ENCODE assay signal across 27 mouse cellular contexts in genomic region chrX:69373341-69373740, GRCm38 (mm10). TPM values are rescaled to one million over a fixed set of nuclear protein-coding genes. Genes with fewer than 3 reads are reported as not detected.
DNase-seq lines count a peak whose midpoint lies in the region; ATAC-seq and TF ChIP-seq lines count a peak whose summit lies in the region.
"Had no signal": no experiment of that assay in that cellular context is flagged by ENCODE, and none has a peak within 500 bp of the region (broad histone marks: within the 10 kb centered on the region; RNA-seq: fewer than 3 reads in every experiment).

No protein-coding gene starts in this region.

- peak; percentile 39; the same call in 1 of the 2 replicates for ATAC-seq in limb, embryonic 11.5 days (ENCODE audit: insufficient number of reproducible peaks, low FRiP score, low TSS enrichment, low read depth)
- no peak for ATAC-seq in limb, embryonic 14.5 days (ENCODE audit: low FRiP score, low read depth)
- ATAC-seq in heart, embryonic 11.5 days (replicated peaks; ENCODE audit: insufficient number of reproducible peaks, low FRiP score, low TSS enrichment): no peak
- ATAC-seq: activated CD4-positive, CD25-positive, alpha-beta regulatory T cell, adult 4 months; forebrain, embryonic 15.5 days; hindbrain, postnatal 0 days; inflammation-experienced regulatory T-cells, adult 6 months; intestine, embryonic 16.5 days had no signal

- no peaks in the 10 kb centered on the region for H3K9me3 ChIP-seq in limb, embryonic 11.5 days (ENCODE audit: control insufficient read depth, low read length)
- H3K9me3 ChIP-seq in limb, embryonic 10.5 days (replicated peaks): no peaks in the 10 kb centered on the region
- H3K9me3 ChIP-seq in limb, embryonic 14.5 days (ENCODE audit: control insufficient read depth, low read length): no peaks in the 10 kb centered on the region
- no peaks in the 10 kb centered on the region for H3K9me3 ChIP-seq in heart, embryonic 11.5 days (replicated peaks; ENCODE audit: control insufficient read depth, low read length)
- H3K9me3 ChIP-seq: embryonic facial prominence, embryonic 13.5 days; forebrain, embryonic 12.5 days; forebrain, embryonic 15.5 days; heart, embryonic 12.5 days; heart, embryonic 15.5 days had no signal

- no peaks in the 10 kb centered on the region for H3K4me1 ChIP-seq in limb, embryonic 11.5 days (ENCODE audit: control insufficient read depth, insufficient read depth, low read length)
- peaks cover 32% of the 10 kb centered on the region for H3K4me1 ChIP-seq in limb, embryonic 10.5 days
- H3K4me1 ChIP-seq in limb, embryonic 14.5 days (ENCODE audit: control insufficient read depth, insufficient read depth, low read length): no peaks in the 10 kb centered on the region
- H3K4me1 ChIP-seq in heart, embryonic 11.5 days (ENCODE audit: control insufficient read depth, insufficient read depth, low read length): no peaks in the 10 kb centered on the region
- H3K4me1 ChIP-seq: embryonic facial prominence, embryonic 13.5 days; forebrain, embryonic 12.5 days; forebrain, embryonic 15.5 days; heart, embryonic 12.5 days; heart, embryonic 15.5 days had no signal

- H3K27ac ChIP-seq in limb, embryonic 11.5 days (replicated peaks; ENCODE audit: low read depth, low read length): no peak overlapping the region
- no peak overlapping the region for H3K27ac ChIP-seq in limb, embryonic 10.5 days
- no peak overlapping the region for H3K27ac ChIP-seq in limb, embryonic 14.5 days (replicated peaks; ENCODE audit: low read depth, low read length)
- H3K27ac ChIP-seq in heart, embryonic 11.5 days (ENCODE audit: low read depth, low read length): no peak overlapping the region
- H3K27ac ChIP-seq: embryonic facial prominence, embryonic 13.5 days; forebrain, embryonic 12.5 days; forebrain, embryonic 15.5 days; heart, embryonic 15.5 days; hindbrain, embryonic 14.5 days; hindbrain, postnatal 0 days had no signal

- no peak overlapping the region for H3K4me3 ChIP-seq in limb, embryonic 11.5 days (ENCODE audit: low read depth, low read length)
- H3K4me3 ChIP-seq in limb, embryonic 10.5 days: no peak overlapping the region
- no peak overlapping the region for H3K4me3 ChIP-seq in limb, embryonic 14.5 days (replicated peaks; ENCODE audit: low read length)
- H3K4me3 ChIP-seq in heart, embryonic 11.5 days (ENCODE audit: low read depth, low read length): no peak overlapping the region
- H3K4me3 ChIP-seq: embryonic facial prominence, embryonic 13.5 days; erythroblast, embryonic 14.5 days; forebrain, embryonic 12.5 days; forebrain, embryonic 15.5 days; heart, embryonic 12.5 days; heart, embryonic 15.5 days had no signal

- TF ChIP-seq POLR2A in limb, embryonic 14.5 days (IDR thresholded peaks at IDR 0.05; ENCODE audit: borderline replicate concordance, extremely low read depth, insufficient read depth, insufficient read length): no peak

- no peak overlapping the region for H3K4me2 ChIP-seq in limb, embryonic 11.5 days (ENCODE audit: low read depth, severe bottlenecking)
- H3K4me2 ChIP-seq in limb, embryonic 14.5 days (replicated peaks; ENCODE audit: low read depth, low read length, severe bottlenecking): no peak overlapping the region
- H3K4me2 ChIP-seq in heart, embryonic 11.5 days: no peak overlapping the region
- H3K4me2 ChIP-seq: embryonic facial prominence, embryonic 13.5 days; forebrain, embryonic 12.5 days; forebrain, embryonic 15.5 days; heart, embryonic 12.5 days; heart, embryonic 15.5 days; hindbrain, embryonic 14.5 days had no signal

- 28% methylated on average over 2 of the region's 2 CpGs for WGBS in limb, embryonic 11.5 days
- WGBS in limb, embryonic 10.5 days: 25% methylated on average over 2 of the region's 2 CpGs
- WGBS in limb, embryonic 14.5 days: 33% methylated on average over 2 of the region's 2 CpGs
- 71% methylated on average over 2 of the region's 2 CpGs for WGBS in heart, embryonic 11.5 days (ENCODE audit: insufficient replicate concordance)

- peak; percentile 41 for DNase-seq in limb, embryonic 11.5 days (ENCODE audit: low spot score)
- no peak for DNase-seq in limb, embryonic 10.5 days (ENCODE audit: low spot score)
- peak; percentile 61 for DNase-seq in embryo, embryonic 11 days
- DNase-seq in limb, embryonic 14.5 days (ENCODE audit: low spot score): peak; percentile 54
- no peak for DNase-seq in left cerebral cortex, adult 8-10 months (ENCODE audit: low spot score in 2 of 2)
- DNase-seq: adrenal gland, adult 8-10 months; adrenal gland, postnatal 25 days; cerebellum, adult 11-12 months; cerebellum, adult 8-10 months; cerebellum, postnatal 10 days; cerebellum, postnatal 36 days; gastrocnemius, postnatal 14 days; heart, adult 11 months; heart, postnatal 10 days; heart, postnatal 36 days had no signal

- H3K36me3 ChIP-seq in limb, embryonic 11.5 days (ENCODE audit: control insufficient read depth, insufficient read depth, low read length): no peaks in the 10 kb centered on the region
- no peaks in the 10 kb centered on the region for H3K36me3 ChIP-seq in limb, embryonic 10.5 days
- no peaks in the 10 kb centered on the region for H3K36me3 ChIP-seq in limb, embryonic 14.5 days (ENCODE audit: control insufficient read depth, insufficient read depth, low read length)
- no peaks in the 10 kb centered on the region for H3K36me3 ChIP-seq in heart, embryonic 11.5 days (ENCODE audit: control insufficient read depth, insufficient read depth, low read length)
- H3K36me3 ChIP-seq: embryonic facial prominence, embryonic 13.5 days; forebrain, embryonic 12.5 days; forebrain, embryonic 15.5 days; heart, embryonic 12.5 days; heart, embryonic 15.5 days had no signal

- no peak overlapping the region for H3K9ac ChIP-seq in limb, embryonic 11.5 days (ENCODE audit: low read length)
- no peak overlapping the region for H3K9ac ChIP-seq in limb, embryonic 14.5 days (ENCODE audit: low read depth, low read length, severe bottlenecking)
- no peak overlapping the region for H3K9ac ChIP-seq in heart, embryonic 11.5 days (ENCODE audit: low read depth, low read length)
- H3K9ac ChIP-seq: embryonic facial prominence, embryonic 13.5 days; forebrain, embryonic 12.5 days; forebrain, embryonic 15.5 days; heart, embryonic 12.5 days; heart, embryonic 15.5 days; hindbrain, embryonic 14.5 days had no signal

- no peaks in the 10 kb centered on the region for H3K27me3 ChIP-seq in limb, embryonic 11.5 days (ENCODE audit: control insufficient read depth, insufficient read depth, low read length)
- no peaks in the 10 kb centered on the region for H3K27me3 ChIP-seq in limb, embryonic 10.5 days (ENCODE audit: low read depth, poor library complexity, severe bottlenecking)
- H3K27me3 ChIP-seq in limb, embryonic 14.5 days (ENCODE audit: control insufficient read depth, insufficient read depth, low read length): no peaks in the 10 kb centered on the region
- no peaks in the 10 kb centered on the region for H3K27me3 ChIP-seq in heart, embryonic 11.5 days (ENCODE audit: control insufficient read depth, insufficient read depth, low read length)
- H3K27me3 ChIP-seq: embryonic facial prominence, embryonic 13.5 days; forebrain, embryonic 12.5 days; forebrain, embryonic 15.5 days; heart, embryonic 12.5 days; heart, embryonic 15.5 days had no signal

RNA-seq across cellular contexts. Expression of gene Aff2, which starts 13.2 kb away (rescaled TPM):
- 30.0 and 32.3 TPM in 2 replicates for polyA plus RNA-seq in limb, embryonic 11.5 days (2014; fragmentation: Nextera tagmentation; extraction: Ambion mirVana)
- 18.6 and 25.9 TPM in 2 replicates for polyA plus RNA-seq in limb, embryonic 10.5 days (2016; fragmentation: Nextera tagmentation; extraction: Ambion mirVana)
- polyA plus RNA-seq in limb, embryonic 14.5 days (2012; rRNA removed): 6.9 and 7.1 TPM in 2 replicates
- 9.0 and 12.5 TPM in 2 replicates for polyA plus RNA-seq in limb, embryonic 14.5 days (2014; fragmentation: Nextera tagmentation; extraction: Ambion mirVana)
- 7.9 and 8.9 TPM in 2 replicates for polyA plus RNA-seq in heart, embryonic 11.5 days (2014; fragmentation: Nextera tagmentation; extraction: Ambion mirVana)
- 10 to 100 TPM; 18.7 to 23.9 (median 19.6) TPM for total RNA-seq in left cerebral cortex, adult 8-10 months (2022)
- polyA plus RNA-seq: erythroblast, embryonic 14.5 days had no signal

Comparison
In these comparisons a context has a peak if more than half of its experiments do, and no peak if none do; other contexts are left out.
1. DNase-seq: peak in limb, embryonic 11.5 days (single experiment), embryo, embryonic 11 days (single experiment) and limb, embryonic 14.5 days (single experiment); none in limb, embryonic 10.5 days (single experiment) and left cerebral cortex, adult 8-10 months (0 of 2).